Mouse (Mus musculus): ENCODE results near the gene Mllt3. TPM values are rescaled to one million over a fixed set of nuclear protein-coding genes. Genes with fewer than 3 reads are reported as not detected.

Gene Mllt3
- polyA plus RNA-seq, 1 experiment, result 11.6 TPM

GRCm38 (mm10) chr4:87840210-87840910 is 192.8 kb downstream of the Mllt3 start:
- TF ChIP-seq POLR2A (IDR thresholded peaks at IDR 0.05; ENCODE audit: control insufficient read depth, extremely low read depth, insufficient read depth, low read length, poor library complexity), result no peak
- TF ChIP-seq CTCF (IDR thresholded peaks at IDR 0.05; ENCODE audit: borderline replicate concordance, control insufficient read depth, extremely low read depth, insufficient read depth, low read length, poor library complexity), result no peak
- Histone ChIP-seq H3K4me3 (ENCODE audit: control insufficient read depth, insufficient read depth, low read length) (no peak overlapping the region), H3K36me3 (ENCODE audit: control insufficient read depth, insufficient read depth, low read length) (no peaks in the 10 kb centered on the region), H3K27ac (ENCODE audit: control insufficient read depth, insufficient read depth, low read length) (no peak overlapping the region), H3K27me3 (ENCODE audit: control insufficient read depth, insufficient read depth, low read length) (no peaks in the 10 kb centered on the region), H3K4me1 (replicated peaks; ENCODE audit: control insufficient read depth, insufficient read depth, low read length) (no peaks in the 10 kb centered on the region)
- DNase-seq, result no peak
- WGBS, result 93% methylated on average over 10 of the region's 10 CpGs

- Histone ChIP-seq H3K27ac (ENCODE audit: control insufficient read depth, insufficient read depth, low read length) (no peak overlapping the region), H3K4me3 (ENCODE audit: control insufficient read depth, insufficient read depth, low read length) (no peak overlapping the region), H3K36me3 (ENCODE audit: control insufficient read depth, insufficient read depth, low read length) (no peaks in the 10 kb centered on the region), H3K4me1 (replicated peaks; ENCODE audit: control insufficient read depth, insufficient read depth, low read length) (no peaks in the 10 kb centered on the region), H3K27me3 (ENCODE audit: control insufficient read depth, insufficient read depth, low read length) (no peaks in the 10 kb centered on the region)
- DNase-seq, result no peak
- TF ChIP-seq CTCF (IDR thresholded peaks at IDR 0.05; ENCODE audit: borderline replicate concordance, control insufficient read depth, extremely low read depth, insufficient read depth, low read length, poor library complexity), result no peak
- TF ChIP-seq POLR2A (IDR thresholded peaks at IDR 0.05; ENCODE audit: control insufficient read depth, extremely low read depth, insufficient read depth, low read length, poor library complexity), result no peak
- WGBS, result 92% methylated on average over 1 of the region's 1 CpGs
These were observed 194.4 kb downstream of the Mllt3 start for GRCm38 (mm10) chr4:87838716-87839115.

DNA sequence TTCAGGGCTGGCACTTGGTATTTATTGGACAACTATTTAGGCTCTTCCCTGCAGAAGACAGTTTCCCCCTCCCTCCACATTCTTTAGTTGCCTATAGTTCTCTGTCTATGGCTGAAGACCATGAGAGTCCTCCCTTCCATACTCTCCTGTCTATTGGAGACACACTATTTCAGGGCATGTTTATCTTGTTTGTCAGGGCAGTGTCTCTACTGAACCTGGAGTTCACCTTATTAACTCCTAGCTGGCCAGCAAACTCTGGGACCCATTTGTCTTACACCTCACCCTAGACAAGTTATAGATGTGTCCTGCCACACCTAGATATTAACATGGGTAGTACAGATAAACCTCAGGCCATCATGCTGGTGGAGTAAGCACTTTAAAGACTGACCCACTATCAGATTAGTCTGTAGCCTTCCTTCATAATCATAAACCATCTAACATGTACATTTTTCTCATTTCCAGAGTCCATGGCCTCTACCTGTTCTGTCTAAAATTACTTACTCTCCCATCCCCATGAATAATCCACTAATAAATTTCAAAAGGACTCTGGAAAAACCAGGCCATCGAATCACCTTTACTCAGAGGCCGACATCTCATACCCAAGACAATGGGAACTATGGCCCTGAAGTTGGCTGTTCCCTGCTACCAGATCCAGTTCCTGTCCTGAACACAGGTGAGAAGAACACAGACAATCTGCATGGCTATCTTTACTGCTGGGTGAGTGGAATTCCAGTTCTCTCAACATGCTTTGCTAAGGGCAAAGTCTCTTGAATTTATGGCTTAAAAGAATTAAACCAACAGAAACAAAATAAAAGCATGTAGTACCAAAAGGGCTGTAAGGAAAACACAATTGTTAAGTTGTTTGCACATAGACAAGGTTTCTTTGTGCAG is 195.4 kb downstream of the Mllt3 start:
- no peaks in the 10 kb centered on the region for H3K36me3 ChIP-seq (ENCODE audit: control insufficient read depth, insufficient read depth, low read length)
- no peak for DNase-seq
- 96% methylated on average over 2 of the region's 2 CpGs for WGBS
- no peak for TF ChIP-seq POLR2A (IDR thresholded peaks at IDR 0.05; ENCODE audit: control insufficient read depth, extremely low read depth, insufficient read depth, low read length, poor library complexity)
- H3K4me3 ChIP-seq (ENCODE audit: control insufficient read depth, insufficient read depth, low read length), result no peak overlapping the region
- H3K27me3 ChIP-seq (ENCODE audit: control insufficient read depth, insufficient read depth, low read length), result no peaks in the 10 kb centered on the region
- no peak overlapping the region for H3K27ac ChIP-seq (ENCODE audit: control insufficient read depth, insufficient read depth, low read length)
- no peaks in the 10 kb centered on the region for H3K4me1 ChIP-seq (replicated peaks; ENCODE audit: control insufficient read depth, insufficient read depth, low read length)

DNA sequence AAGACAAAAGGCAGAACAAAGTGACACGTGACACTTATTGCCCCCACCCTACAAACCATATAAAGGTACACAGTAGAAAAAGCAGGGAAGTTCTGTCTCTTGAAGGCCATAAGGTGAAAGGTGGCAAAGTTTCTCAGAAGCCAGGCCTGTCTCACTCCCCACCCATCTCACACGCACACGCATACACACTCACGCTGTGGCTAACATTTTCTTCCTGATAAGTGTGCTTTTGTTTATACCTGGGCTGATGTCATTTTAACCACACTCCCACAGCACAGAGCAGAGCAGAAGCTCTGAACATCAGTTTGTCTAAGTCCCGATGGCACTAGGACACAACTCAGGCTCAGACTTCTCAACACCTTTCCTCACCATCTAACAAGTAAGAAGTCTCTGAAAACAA is 196.9 kb downstream of the Mllt3 start:
- 84% methylated on average over 5 of the region's 5 CpGs for WGBS
- H3K27me3 ChIP-seq (ENCODE audit: control insufficient read depth, insufficient read depth, low read length), result no peaks in the 10 kb centered on the region
- H3K36me3 ChIP-seq (ENCODE audit: control insufficient read depth, insufficient read depth, low read length), result no peaks in the 10 kb centered on the region
- H3K4me1 ChIP-seq (replicated peaks; ENCODE audit: control insufficient read depth, insufficient read depth, low read length), result no peaks in the 10 kb centered on the region
- TF ChIP-seq POLR2A (IDR thresholded peaks at IDR 0.05; ENCODE audit: control insufficient read depth, extremely low read depth, insufficient read depth, low read length, poor library complexity), result no peak
- TF ChIP-seq CTCF (IDR thresholded peaks at IDR 0.05; ENCODE audit: borderline replicate concordance, control insufficient read depth, extremely low read depth, insufficient read depth, low read length, poor library complexity), result no peak
- no peak overlapping the region for H3K4me3 ChIP-seq (ENCODE audit: control insufficient read depth, insufficient read depth, low read length)
- no peak overlapping the region for H3K27ac ChIP-seq (ENCODE audit: control insufficient read depth, insufficient read depth, low read length)
- no peak for DNase-seq

DNA sequence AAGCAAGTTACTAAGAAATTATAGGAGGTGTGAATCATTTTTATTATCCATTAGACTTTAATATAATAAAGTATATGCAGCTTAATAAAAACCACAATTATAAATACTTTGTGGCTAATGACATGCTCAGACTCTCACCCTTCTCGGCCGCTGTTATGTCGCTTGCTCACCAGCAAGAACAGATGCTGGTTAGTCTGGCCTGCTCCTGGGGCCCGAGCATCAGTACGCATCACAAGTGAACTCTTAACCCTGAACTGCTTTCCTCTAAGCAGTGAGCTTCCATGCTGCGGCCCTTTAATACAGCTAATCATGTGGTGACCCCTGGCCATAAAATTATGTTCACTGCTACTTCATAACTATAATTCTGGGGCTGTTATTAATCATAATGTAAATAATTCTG is 198.0 kb downstream of the Mllt3 start:
- WGBS, result 98% methylated on average over 6 of the region's 6 CpGs
- no peaks in the 10 kb centered on the region for H3K27me3 ChIP-seq (ENCODE audit: control insufficient read depth, insufficient read depth, low read length)

GRCm38 (mm10) chr4:87834310-87834709 is 198.9 kb downstream of the Mllt3 start:
- H3K27ac ChIP-seq (ENCODE audit: control insufficient read depth, insufficient read depth, low read length), result no peak overlapping the region
- H3K27me3 ChIP-seq (ENCODE audit: control insufficient read depth, insufficient read depth, low read length), result no peaks in the 10 kb centered on the region
- WGBS, result 88% methylated on average over 2 of the region's 2 CpGs
- DNase-seq, result no peak
- H3K4me3 ChIP-seq (ENCODE audit: control insufficient read depth, insufficient read depth, low read length), result no peak overlapping the region
- peaks cover 3% of the 10 kb centered on the region; the same call in 1 of the 2 replicates for H3K4me1 ChIP-seq (replicated peaks; ENCODE audit: control insufficient read depth, insufficient read depth, low read length)
- H3K36me3 ChIP-seq (ENCODE audit: control insufficient read depth, insufficient read depth, low read length), result no peaks in the 10 kb centered on the region
- no peak for TF ChIP-seq CTCF (IDR thresholded peaks at IDR 0.05; ENCODE audit: borderline replicate concordance, control insufficient read depth, extremely low read depth, insufficient read depth, low read length, poor library complexity)
- TF ChIP-seq POLR2A (IDR thresholded peaks at IDR 0.05; ENCODE audit: control insufficient read depth, extremely low read depth, insufficient read depth, low read length, poor library complexity), result no peak

More for the DNA sequence above, 198.0 kb downstream of the Mllt3 start:
- H3K4me1 ChIP-seq (replicated peaks; ENCODE audit: control insufficient read depth, insufficient read depth, low read length), result peaks cover 3% of the 10 kb centered on the region; the same call in 1 of the 2 replicates
- no peak for DNase-seq
- no peak overlapping the region for H3K4me3 ChIP-seq (ENCODE audit: control insufficient read depth, insufficient read depth, low read length)
- no peak overlapping the region for H3K27ac ChIP-seq (ENCODE audit: control insufficient read depth, insufficient read depth, low read length)
- no peaks in the 10 kb centered on the region for H3K36me3 ChIP-seq (ENCODE audit: control insufficient read depth, insufficient read depth, low read length)
- TF ChIP-seq POLR2A (IDR thresholded peaks at IDR 0.05; ENCODE audit: control insufficient read depth, extremely low read depth, insufficient read depth, low read length, poor library complexity) (no peak), CTCF (IDR thresholded peaks at IDR 0.05; ENCODE audit: borderline replicate concordance, control insufficient read depth, extremely low read depth, insufficient read depth, low read length, poor library complexity) (no peak)
